Mouse (Mus musculus) right cerebral cortex, adult 2 months (tissue): ENCODE measurements around the gene Yaf2.
"Not testable (repeated sequence)": the region's sequence is repeated elsewhere in the genome, so short reads cannot be mapped to it uniquely, and the experiment has no call there.

Experiments used
- DNase-seq, 2 experiments: peaks; one replicate each; pipeline ENCODE4 v3.0.0; 2021 to 2022; ENCODE audit warnings: low spot score in 2 of 2

Yaf2 gene

DNA sequence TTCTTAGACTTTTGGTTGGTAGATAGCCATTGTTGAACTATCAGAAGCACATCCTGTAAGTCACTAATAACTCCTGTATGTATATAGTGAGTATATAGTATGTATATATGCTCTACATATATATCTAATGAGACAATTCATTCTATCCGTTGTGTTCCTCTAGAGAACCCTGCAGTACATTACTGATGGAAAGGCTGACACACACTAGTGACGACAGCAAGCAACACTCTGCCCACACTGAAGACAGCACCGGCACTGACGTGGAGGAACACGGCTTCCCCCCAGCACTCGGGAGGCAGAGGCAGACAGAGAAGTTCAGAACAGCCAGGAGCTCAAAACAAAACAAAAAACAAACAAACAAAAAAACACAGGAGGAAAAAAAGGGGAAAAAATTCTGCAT lies 84.3 kb downstream of the Yaf2 start:
- DNase-seq = peak; percentile 40 to 51

DNA sequence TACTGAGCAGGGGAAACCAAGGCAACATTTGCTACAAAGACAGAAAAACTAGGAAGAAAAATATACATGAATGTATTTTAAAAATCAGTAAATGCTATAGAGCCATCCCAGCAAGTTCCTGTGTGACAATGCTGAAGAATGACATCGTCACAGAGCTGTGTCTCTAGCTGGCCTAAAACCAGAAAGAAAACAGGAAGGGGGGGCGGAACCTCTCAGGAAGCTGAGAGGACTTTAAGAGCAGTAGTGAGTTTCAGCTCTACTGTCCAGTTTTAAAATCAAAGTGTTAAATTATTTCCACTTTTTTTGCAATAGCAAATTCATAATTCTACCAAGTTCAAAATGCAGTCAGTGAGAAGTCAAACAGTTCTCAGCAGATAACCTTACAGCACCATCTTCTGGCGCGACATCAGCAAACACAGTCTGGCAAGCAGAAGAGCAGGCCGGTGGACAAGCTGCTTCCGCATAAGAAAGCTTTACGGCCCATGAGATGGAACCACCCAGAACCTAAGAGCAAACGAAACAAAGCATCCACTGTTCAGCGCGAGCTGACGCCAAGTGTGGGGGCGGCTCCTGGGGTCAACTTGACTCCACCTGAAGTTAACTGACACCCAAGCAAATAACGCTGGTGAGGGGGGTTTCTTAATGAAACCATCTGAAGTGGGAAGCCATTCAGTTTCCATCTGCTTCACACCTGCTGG lies 85.0 kb downstream of the Yaf2 start:
- DNase-seq = peak; percentile 34 to 49

DNA sequence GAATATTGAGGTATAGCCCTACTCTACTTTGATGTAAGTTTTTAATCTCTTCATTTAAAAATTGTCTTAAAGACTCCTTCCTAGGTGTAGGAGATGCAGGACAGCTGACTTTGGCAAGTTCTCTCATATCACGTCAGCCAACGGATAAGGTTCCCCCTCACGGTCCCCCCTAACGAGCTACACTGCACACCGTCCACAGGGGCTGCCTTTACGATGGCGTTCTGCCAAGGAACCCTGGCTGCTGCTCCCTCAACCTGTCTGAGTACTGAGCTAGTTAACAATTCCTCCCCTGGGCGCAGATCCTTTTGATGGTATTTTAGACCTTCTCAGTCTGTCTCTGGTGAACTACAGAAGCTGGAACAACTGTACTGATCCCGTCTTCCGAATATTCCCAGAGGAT lies 93.5 kb downstream of the Yaf2 start:
- DNase-seq = no peak

DNA sequence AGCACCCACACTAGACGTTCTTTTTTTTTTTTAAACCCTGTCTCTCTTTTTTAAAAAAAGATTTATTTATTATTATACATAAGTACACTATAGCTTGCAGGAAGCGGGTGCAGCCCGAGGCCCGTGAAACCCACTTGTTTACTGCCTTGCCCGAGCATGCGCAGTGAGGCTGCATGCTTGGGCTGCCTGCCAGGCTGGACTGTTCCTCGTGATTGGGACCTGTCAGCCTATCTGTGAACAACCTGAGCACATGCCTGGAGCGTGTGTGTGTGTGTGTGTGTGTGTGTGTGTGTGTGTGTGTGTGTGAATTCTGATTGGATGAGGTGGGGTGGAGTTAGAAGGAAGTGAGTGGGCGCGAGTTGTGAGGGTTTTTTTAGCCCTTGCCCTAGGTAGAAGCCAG lies 100.3 kb downstream of the Yaf2 start:
- DNase-seq = not testable (repeated sequence)
